Mouse (Mus musculus) right cerebral cortex, postnatal 25 days (tissue): Measurements from ENCODE around the gene Selenow.

Source experiments
- DNase-seq: peaks from one replicate; pipeline ENCODE4 v3.0.0; 2022

Selenow gene

DNA sequence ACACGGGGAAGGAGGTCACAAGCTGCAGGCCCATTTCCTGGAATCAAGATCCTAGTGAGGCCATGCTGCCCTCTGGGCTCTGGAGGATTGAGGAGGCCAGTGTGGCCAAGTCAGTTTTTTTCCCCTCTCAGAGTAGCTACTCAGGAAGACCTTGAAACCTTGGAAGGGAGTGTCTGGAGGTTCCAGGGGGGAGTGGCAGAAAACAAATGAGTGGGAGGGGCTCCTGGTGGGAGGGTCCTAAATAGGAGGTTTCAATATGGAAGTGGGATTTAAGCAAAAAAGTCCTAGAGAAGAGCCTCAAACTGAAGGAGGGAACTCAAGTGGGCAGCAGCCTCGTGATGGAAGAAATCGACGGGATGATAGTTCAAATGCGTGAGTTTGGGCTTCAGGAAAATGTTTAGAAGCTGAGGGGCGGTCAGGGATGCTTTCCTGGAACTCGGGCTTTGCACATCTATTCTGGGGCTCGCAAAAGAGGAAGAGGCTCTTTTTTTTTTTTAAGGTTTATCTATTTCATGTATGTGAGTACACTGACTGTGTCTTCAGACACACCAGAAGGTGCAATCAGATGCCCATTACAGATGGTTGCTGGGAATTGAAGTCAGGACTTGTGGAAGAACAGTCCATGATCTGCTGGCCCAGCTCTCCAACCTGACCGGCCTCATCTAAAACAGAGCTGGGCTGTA lies 20.7 kb downstream of the Selenow start:
- DNase-seq: no peak

DNA sequence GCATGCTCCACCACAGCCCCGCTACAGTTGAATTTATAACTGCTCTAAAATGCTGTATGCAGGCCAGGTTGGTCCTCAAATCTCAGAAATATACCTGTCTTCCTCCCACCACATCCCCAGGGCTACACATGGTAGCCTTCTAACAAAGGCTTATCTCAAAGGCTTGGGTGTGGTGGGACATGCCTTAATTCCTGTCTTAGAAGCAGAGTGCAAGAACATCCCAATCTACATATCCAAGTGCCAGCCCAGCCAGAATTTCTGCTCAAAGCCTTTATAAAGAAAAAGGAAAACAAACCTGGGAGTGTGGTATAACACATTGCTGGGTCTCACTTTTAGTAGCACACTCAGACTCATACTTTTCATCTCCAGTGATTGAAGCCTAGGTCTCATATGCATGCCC lies 28.0 kb downstream of the Selenow start:
- DNase-seq: no peak

- DNase-seq: no peak
Measured at GRCm38 (mm10) chr7:15884127-15884526, 38.1 kb downstream of the Selenow start.

DNA sequence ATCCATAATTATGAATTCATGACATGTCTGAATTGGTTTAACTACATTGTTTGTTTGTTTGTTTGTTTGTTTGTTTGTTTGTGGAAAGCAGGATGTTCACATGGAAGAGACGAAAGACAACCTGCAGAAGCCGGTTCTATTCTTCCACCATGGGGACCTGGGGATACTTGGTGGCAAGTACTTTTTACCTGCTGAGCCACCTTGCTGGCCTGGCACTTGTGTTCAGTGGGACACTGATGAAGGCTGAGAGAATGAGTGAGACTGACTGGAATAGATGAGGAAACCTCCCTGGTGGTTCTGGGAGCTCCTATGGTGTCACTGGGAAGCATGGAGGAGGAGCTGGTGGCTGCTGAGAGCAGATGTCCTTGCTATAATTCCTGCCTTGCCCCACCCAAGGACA lies 39.9 kb downstream of the Selenow start, which contains the start of gene Crxos:
Crxos (plus strand) TSS at position 301 of the 400 bp plus-strand sequence.
- DNase-seq: no peak

DNA sequence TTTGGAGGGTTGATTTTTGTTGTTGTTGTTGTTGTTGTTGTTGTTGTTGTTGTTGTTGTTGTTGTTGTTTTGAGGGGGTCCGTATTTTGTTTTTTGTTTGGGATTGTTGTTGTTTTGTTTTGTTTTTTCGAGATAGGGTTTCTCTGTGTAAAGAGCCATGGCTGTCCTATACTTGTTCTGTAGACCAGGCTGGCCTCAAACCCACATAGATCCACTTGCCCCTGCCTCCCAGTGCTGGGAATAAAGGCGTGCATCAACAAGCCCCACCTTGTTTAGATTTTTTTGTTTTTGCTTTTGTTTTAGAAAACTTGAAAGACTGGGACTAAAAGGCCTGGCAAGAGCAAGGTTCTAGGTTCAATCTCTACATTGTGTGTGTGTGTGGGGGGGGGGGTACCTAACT lies 40.4 kb downstream of the Selenow start:
- DNase-seq: no peak

GRCm38 (mm10) chr7:15881388-15881787 lies 40.8 kb downstream of the Selenow start:
- no peak for DNase-seq

DNA sequence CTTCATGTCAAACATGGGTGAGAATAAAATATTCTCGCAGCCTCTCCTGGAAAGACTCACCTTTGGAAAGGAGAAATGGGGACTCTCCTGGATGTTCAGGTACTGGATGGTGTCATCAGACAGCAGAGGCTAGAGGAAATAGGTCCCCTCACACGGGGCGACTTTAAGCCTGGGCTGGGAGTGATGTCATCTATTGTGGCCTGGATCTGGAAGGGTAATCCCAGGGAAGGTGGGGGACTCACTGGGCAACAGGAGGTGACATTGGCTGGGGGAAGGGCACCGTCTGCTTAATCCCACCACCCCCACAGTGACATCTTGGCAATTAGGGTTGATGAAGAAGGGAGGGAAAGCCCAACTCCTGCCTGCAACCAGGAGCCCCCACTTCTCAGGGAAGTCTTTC lies 42.4 kb downstream of the Selenow start, which contains the start of gene Crx:
Crx (minus strand) TSS at position 213 of the 400 bp plus-strand sequence.
- no peak for DNase-seq
